Mouse (Mus musculus) E14TG2a.4 (cell line): ENCODE results near the gene Man1c1.

Source experiments
- CTCF ChIP-seq: conservative IDR thresholded peaks from 2 replicates; pipeline ENCODE4 v1.5.1; 2014; ENCODE audit warnings: low read length
- NANOG ChIP-seq: IDR thresholded peaks from 2 replicates; pipeline ENCODE4 v1.6.1; 2014; ENCODE audit warnings: borderline replicate concordance, low read length, mixed read lengths
- POU5F1 ChIP-seq: IDR thresholded peaks from 2 replicates; pipeline ENCODE4 v1.6.1; 2014; ENCODE audit warnings: low read length, borderline replicate concordance

GRCm38 (mm10) chr4:134617779-134618178, 86.3 kb downstream of the Man1c1 start:
- TF ChIP-seq CTCF (no peak), NANOG (no peak), POU5F1 (no peak)
